Mouse (Mus musculus) lung, postnatal 25 days (tissue): Measurements from ENCODE around the gene Notch1.

ENCODE experiments used
- DNase-seq: peaks from one replicate; pipeline ENCODE4 v3.0.0; 2022; ENCODE audit warnings: low spot score

Notch1 gene

DNA sequence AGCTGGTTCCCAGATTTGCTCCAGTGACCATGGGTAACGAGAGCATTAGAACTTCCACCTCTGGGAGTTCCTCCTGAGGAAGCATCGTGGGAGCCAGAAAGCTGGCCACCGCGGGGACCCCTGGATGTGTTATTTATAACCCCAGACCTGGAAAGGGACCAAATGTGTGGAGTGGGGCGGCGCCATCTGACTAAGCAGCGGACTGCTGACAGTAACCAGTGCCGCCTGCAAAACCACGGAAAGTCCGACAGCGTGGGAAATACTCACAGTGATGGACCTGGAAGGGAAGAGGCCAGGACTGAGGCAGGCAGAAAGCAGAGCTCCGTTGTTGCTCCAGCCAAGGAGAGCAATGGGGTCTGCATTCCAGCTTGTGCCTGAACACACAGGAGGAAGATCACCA lies at the start of gene Notch1:
Notch1 (minus strand) TSS at position 389 of the 400 bp plus-strand sequence.
- no peak for DNase-seq

DNA sequence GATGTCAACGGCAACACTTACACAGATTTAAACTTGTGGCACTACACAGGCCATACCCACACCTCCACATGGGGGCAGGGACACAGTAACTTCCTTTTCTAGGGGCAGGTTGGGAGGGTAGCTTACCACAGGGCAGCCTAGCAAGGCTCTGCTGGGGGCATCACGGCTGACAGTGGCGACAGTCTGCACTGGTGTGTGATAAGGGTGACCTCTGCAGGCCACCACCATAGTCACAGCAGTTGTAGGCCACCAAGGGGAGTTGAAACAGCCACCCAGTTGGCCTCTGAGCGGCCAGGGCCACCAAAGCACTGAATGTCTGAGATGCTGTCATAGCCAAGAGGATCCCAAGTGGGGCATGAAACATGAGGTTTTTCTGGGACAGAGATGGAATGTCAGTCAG lies 49.8 kb upstream of the Notch1 start:
- DNase-seq: peak; percentile 72

DNA sequence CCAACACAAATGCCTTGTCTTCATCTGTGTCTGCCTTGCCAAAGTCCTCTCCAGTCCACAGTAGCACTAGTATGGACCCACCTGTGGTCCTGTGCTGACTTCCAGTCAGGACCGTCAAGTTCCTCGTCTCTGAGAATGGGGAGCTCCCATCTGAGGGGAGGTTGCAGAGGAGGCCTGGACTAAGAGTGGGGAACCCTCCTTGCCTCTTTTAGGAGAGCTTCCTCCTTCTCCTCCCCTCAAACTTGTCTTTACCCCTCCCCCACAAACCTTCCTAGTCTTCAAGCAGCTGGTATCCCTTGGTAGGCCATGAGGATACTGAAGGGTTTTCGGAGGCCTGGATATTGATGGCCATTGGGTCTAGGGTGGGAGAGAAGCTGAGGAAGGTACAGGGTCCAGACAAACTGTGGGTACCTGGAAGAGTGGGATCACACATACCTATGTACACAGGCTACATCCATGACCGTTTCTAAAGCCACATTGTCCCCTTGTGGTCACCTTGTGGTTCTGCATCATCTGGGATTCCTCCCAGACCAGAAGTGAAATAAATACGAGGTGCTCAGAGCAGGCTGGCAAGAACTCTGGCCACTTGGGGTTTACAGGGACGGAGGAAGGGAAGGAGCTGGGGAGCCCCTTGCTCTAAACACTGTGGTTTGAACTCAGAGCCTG lies 45.0 kb upstream of the Notch1 start:
- peak; percentile 81 for DNase-seq

DNA sequence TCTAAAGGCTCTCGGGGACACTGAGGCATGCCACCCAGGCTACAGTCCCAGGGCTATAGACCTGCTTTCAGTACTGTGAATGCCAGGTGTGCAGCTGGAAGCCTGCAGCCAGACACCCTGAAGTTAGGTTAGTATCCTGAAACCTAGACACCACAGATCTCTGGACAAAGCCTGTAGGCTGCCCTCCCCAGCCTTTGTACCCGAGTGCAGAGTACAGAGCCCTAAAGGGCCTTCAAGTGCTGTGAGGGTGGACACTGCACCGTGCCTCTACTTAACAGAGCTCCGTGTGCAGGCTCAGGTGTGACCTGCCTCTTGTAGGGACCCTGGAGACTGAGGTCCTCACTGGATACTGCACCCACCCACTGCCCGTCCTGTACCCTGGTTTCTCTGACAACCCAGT lies 44.0 kb upstream of the Notch1 start:
- DNase-seq: no peak

DNA sequence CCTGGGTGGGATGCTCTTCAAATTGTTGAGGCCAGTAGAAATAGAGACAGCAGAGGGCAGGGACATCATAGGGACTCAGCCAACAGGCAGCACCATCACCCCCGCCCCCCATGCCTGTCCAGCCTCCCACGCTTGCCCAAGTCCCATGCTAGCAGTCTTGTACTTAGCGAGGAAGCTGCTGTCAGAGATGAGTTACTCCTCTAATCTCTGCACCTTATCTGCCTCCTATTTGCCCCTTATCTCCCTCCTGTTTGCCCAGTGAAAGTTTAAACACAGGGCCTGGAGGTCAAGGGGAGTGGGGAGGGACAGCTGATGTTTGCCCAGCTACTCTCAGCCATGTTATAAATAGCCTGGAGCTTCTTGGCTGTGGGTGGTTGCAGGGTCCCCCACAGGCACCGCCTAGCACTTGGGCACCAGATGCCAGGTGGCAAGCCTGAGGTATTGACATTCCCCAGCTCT lies 40.1 kb upstream of the Notch1 start:
- DNase-seq: peak; percentile 70

DNA sequence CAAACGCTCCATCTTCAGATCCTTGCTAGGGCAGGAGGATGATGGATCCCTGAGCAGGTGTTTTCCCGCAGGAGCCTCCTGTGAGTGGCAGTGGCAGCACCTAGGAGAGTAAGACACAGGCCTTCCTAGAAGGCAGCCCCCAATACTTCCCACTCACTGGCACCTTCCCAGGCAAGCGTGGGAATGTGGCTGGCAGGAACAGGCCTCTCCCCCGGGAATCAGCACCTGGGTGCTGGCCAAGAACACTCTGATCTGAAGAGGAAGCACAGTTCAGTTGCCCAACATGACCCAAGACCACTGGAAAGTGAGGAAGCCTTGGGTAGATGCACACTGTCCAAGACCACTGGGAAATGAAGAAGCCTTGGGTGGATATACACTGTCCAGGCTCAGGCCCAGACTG lies 38.6 kb upstream of the Notch1 start:
- DNase-seq: peak; percentile 84

DNA sequence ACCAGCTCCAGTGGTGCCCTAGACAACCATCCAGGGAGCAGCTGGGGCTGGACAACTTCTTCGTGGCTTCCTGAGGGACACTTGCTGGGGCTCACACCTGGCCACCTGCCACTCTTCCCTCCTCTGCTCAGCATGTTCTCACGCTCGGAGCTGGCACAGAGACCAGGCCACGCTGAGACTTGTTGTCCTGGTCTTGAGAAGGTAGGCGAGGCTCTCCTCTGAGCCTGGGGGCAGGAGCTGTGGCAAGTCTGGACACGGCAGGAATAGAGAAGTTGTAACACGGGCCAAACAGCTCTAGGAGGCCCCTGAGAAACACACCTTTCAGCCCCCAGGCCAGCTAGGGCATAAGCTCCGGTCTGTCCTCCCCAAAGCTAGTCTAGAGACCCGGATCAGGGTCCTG lies 37.4 kb upstream of the Notch1 start:
- DNase-seq: peak; percentile 51

DNA sequence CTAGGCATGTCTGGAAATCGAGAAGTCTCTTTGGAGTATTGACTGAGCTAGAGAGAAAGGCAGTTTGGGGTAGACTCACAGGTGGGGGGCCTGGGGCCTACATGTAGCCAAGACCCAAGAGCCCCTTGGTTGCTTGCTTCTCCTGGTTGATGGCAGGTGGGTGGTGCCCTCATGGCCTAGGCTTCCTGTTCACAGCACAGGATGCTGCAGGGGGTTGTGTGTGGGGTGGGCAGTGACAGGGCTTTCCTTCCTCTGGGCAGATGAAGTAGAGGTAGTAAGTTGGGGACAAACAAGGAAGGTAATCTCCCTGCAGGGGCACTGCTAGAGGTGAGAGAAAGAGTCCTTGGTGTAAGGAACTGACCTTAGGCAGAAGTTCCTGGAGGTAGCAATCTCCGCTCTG lies 35.6 kb upstream of the Notch1 start:
- no peak for DNase-seq

DNA sequence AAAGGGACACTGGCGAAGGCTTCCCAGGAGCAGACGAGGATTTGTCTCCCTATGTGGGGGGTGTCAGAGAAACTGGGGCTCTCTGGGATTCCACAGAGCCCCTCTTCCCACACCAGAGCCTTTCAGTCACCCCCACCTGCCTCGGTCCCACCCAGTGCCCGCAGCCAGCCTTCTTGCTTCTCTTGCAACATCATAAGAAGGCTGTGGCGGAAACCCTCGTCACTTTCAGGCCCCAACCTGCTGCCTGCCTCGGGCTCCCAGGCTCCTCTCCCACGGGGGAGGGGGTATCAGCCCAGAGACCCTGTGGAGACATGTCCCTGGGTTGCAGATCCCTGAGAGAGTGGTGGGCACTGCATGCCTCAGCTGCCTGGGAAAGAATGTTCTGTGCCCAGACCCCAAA lies 35.0 kb upstream of the Notch1 start:
- DNase-seq: no peak

DNA sequence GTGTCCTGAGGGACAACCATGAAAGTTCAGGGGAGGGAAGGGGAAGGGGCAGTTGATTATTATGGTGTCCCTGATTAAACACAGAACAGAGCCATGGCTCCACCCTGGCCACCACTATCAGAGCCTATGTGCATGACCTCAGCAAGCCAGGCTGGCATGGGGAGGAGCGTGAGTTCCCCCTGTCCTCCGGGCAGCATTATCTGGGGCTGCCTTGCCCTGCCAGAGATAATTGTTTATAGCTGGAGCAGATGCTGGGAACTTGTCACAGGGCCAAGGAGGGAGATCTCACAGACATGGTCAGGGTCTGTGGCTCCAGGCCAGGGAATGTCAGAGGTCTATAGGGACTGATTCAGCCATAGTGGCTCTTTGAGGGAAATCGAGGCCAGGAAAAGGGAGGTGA lies 34.3 kb upstream of the Notch1 start:
- no peak for DNase-seq

DNA sequence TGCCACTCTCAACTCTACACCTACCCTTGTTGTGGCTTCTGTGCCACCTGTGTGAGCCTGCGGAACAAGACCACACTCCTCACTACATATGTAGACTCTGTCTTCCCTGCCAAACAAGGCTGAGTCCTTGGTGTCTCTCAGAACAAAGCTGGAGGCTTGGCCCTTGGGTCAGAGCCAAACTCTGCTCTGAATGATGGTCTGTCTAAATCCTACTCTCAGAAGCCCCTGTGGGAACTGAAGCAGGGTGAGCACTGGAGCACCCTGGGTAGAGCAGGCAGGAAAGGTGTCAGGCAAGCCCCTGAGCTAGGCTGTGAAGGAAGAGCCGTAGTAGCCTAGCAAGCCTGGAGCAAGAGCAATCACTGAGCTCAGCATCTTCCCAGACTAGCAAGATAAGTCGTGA lies 33.7 kb upstream of the Notch1 start:
- DNase-seq: no peak

DNA sequence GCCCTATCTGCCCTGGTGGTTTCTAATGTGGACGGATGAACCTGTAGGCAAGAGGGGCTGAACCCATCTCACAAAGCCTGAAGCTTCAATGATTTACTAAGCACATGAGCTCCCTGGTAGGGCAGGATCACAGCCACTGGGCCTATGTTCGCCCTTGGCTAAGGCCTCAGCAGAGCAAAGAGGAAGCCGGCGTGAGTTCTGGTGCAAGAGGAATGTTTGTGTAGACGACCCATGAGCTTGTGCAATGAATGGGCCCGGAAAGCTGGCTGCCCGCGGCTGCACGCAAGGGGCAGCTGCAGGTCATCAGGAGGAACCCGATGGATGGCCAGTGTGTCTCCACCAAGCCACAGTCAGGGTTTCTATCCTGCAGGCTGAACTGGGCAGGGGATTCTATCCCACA lies 33.3 kb upstream of the Notch1 start:
- DNase-seq: peak; percentile 56

DNA sequence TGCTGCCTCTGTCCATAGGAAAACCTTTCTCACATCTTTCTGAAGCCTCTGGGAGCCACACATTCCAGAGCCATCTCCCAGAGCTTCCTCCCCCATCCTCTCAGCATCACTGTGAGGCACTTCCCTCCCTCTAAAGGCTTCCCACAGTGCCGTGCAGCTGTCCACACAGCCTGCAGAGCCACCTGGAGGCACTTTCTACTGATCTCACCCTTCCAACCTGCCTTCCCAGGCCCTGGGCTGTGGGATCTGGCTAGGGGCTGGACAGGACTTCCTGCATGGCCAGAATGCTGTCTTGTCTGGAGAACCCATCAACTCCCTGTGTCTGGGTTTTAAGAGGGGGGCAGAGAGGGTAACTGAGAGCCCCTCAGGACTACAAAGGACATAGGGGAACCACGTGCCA lies 31.0 kb upstream of the Notch1 start:
- no peak for DNase-seq

DNA sequence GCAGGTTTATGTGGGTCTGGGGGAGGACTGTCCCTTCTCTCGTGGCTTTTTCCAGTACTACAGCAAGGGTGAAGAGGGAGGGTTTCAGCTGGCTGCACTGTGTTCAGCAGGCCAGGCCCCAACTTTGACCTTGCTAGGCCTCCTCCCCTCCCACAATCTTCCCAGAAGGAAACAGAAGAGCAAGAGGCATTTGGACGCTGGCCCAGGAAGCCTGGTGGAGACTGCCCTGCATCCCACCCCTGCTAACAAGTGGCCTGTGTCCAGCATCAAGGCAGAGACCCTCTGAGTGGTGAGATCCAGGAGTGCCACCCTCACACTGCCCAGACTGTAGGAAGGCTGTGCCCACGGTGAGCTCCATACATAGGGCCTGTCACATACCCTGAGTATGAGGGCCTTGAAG lies 27.8 kb upstream of the Notch1 start:
- DNase-seq: no peak

DNA sequence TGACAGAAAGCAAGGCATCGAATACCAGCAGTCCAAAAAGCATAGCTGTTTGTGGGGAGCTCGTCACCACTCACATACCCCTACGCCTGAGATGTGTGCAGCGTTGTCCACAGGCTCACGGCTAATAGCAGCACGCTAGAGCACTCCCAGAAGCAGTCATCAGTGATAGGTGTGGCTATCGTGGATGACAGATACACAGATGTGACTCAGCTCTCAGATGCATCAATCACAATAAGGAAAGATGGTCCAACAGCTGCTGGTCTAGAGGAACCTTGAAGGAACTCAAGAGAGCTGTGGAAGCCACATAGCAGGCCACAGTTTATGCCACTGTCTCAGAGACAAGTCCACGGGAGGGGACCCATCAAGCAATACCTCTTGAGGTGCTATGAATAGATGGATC lies 27.3 kb upstream of the Notch1 start:
- DNase-seq: no peak

DNA sequence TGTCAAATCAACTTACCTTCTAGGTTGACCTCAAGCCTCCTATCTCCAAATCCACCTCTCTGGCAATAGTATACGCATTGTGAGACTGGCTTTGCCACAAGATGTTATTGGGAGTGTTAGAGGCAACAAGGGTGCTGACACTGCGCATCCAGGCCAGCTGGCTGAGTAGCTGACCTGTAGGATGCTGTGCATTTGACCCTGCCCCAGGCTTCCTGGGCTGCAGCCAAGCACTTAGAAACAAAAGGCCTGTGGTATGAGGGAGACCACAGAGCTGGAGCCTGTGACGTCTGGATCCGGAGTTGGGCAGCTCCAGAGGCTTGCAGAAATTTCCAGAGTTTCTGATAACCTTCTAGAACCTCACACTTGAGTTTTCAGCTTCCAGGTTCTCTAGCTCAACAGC lies 26.7 kb upstream of the Notch1 start:
- no peak for DNase-seq

DNA sequence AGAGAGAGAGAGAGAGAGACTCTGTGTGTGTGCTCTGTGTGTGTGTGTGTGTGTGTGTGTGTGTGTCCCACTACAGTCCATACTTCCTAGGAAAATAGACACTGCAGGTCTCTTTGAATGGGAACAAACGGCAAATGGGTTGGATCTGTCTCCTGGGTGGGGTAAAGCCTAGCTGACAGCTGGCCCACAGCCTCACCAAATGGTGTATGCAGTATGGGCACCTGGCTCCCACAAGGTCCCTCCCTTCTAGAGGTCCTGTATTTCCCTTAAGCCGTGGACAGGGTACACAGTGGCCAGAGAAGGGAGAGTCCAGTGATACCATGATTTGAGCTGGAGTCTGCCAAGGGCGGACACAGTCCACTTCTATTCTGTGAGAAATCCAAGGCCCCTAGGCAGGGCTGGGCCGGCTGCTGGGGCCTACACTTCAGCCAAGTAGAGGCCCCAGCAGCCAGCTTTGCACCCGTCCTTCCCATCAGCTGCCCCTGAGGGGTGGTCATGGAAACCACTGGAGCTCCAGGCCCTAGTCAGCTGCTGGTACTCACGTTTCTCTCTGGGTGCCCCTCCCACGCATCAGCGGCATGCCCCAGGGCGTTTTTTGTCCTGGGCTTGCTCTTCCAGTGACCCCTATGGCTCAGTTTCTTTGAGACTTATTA lies 24.9 kb upstream of the Notch1 start:
- no peak for DNase-seq

DNA sequence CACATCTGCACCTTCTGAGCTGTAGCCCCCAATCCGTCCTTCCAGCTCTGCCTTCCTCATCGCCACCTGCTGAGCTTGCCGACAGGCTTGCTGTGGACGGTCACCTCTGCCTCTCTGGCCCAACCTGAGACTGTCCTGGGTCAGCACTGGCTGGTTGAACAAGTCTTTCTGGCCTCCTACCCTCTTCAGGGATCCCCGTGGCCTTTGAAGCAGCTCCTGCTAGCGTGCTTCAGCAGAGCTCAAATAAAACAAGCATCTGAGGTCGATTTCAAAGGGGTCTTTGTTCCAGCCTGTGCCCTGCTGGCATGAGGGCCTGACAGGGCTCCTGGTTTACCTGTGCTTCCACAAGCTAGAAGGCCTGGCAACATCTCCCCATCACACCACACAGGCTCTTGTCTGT lies 24.3 kb upstream of the Notch1 start:
- DNase-seq: no peak

DNA sequence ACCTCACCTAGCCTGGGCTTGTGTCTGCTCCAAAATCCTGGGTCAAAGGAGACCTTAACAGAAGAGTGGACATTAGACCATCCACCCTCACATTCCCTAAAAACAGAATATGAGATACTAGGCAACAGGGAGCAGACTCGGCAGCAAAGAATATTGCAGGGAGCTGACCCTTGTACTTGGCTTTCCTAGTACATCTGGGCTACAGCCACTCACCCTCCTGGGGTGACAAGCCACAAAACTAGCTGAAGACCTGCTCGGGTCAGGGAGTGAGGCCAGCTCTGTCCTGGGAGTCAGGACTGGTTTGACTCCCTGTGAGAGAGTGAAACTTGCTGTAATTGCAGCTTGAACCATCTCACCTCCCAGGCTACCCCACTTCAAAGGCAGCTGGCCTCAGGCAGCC lies 23.1 kb upstream of the Notch1 start:
- no peak for DNase-seq

DNA sequence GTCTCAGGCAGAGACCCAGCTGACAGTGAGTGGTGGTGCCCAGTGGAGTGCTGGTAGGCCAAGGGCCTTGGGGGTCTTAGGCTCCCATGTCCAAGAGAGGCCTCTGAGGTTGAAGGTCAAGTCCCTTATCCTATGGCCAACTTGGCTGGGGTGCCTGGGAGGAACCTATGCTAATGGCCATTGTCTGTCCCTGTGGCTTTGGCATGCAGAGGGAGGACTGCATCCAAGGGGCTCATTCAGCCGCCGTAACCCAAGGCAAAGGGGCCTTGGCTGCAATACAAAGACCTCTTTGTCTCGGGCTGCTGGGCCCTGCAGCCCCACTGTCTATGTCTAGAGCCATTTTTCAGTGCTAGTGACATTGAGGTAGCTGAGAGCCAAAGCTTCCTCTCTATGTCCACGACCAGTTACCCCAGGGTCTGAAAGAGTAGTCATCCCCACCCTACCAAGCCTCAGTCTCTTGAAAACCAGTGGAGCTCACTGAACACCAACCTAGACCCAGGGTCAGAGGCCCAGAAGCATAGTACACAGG lies 19.1 kb upstream of the Notch1 start:
- no peak for DNase-seq

DNA sequence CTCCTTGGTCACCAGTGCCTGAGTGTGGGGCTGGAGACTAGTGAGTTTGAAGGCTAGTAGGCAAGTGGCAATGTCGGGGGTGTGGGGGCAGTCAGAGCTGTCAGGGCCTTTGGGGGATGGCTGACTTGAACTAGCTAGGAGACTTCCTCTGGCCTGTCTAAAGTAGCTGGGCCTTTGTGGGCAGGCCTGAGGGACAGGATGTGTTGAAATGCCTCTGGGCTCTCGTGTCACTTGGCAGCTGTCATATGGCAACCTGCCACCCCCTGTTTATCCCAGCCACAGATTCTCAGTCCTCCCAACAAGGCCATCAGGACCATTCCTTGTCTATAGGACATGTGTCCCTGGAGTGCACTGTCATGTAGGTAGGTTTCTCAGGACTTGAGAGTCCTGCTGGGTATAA lies 18.2 kb upstream of the Notch1 start:
- peak; percentile 87 for DNase-seq

DNA sequence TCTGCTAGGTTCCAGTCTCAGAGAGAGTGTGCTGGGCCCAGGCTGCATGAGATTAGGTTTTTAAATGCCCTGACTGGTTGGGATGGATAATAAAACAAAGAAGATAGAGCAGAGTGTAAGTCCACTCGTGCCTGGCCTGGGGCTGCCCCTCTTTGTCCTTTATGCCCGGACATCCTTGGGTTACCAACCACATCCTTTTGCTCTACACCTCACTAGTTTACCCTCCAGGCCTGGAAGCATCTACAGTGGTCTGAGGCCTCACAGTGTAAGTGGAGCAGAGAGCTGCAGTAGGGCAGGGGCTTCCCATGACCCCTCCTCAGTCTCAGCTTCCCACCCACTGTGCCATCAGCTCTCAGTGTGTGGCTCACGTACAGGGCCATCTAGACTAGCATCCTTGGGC lies 17.7 kb upstream of the Notch1 start:
- DNase-seq: no peak

DNA sequence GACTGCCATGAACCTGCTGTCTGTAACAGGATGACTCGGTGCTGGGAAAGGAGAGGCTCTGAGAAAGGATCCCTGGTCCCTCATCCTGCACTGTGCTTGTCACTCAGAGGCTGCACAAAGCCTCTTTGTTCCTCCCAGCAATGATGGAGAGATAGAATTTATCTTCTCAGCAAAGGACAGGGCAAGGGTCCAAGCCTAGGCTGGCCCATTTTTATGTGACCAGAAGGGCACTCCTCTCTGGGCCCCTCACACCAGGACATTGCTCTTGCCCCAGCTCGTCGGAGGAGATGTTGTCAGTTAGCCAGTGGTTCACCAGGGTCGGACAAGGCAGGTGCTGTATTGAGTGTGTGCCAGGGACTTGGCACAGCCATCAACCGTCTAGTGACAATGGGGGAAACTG lies 16.8 kb upstream of the Notch1 start:
- no peak for DNase-seq

DNA sequence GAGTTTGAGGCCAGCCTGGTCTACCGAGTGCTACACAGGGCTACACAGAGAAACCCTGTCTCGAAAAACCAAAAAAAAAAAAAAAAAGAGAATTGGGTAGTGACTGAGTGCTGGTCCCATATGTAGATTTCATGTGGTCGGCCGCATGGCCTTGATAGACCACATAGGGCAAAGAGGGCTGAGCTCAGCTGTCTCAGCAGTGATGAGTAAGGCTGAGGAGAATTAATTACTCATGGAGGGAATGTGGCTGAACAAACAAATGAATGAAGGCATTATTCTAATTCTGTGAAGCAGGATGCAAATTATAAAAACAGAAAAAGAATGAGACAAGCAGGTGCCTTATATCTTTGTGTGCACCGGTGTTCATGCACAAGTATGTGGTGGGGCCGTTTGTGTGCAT lies 15.4 kb upstream of the Notch1 start:
- DNase-seq: no peak
